Mouse (Mus musculus) activated CD4-positive, CD25-positive, alpha-beta regulatory T cell (primary cell): ENCODE measurements around the gene Rnf222. TPM values are rescaled to one million over a fixed set of nuclear protein-coding genes. Genes with fewer than 3 reads are reported as not detected.

ENCODE experiments used
- polyA plus RNA-seq, 2 experiments: library from polyadenylated mRNA; unstranded; fragments of 100-300 nt; shearing (Covaris generic); gene quantifications; one replicate each; pipeline ENCODE4 v1.2.1; 2017

The Rnf222 gene
- polyA plus RNA-seq = not detected

GRCm38 (mm10) chr11:68888253-68888652 is at the start of gene Rnf222:
TSS of gene Rnf222 (plus strand) at chr11:68888553.

GRCm38 (mm10) chr11:68871748-68872147 is 16.6 kb upstream of the Rnf222 start, which contains the start of gene Ndel1:
TSS of gene Ndel1 (minus strand) at chr11:68871858.

GRCm38 (mm10) chr11:68901351-68902046 is 13.1 kb downstream of the Rnf222 start, which contains the start of gene Rpl26:
TSS of gene Rpl26 (plus strand) at chr11:68901583.

GRCm38 (mm10) chr11:68926981-68927380 is 38.6 kb downstream of the Rnf222 start, which contains the start of gene Odf4:
TSS of gene Odf4 (minus strand) at chr11:68927081.

Other genes with a start within 250 kb of the Rnf222 start
- 1 to 10 TPM; 1.7 to 3.7 TPM for gene Myh10, start 197.0 kb upstream of the Rnf222 start, polyA plus RNA-seq
- gene Ndel1, start 16.7 kb upstream of the Rnf222 start, polyA plus RNA-seq = 10 to 100 TPM; 59.1 to 78.7 TPM
- gene Rpl26, start 13.0 kb downstream of the Rnf222 start, polyA plus RNA-seq = 1,000 to 10,000 TPM in 1 of 2 experiments, 100 to 1,000 TPM in 1; 685 to 1,193 TPM
- under 1 TPM in 1 of 2 experiments, not detected in 1; 0.28 TPM for gene Odf4, start 38.5 kb downstream of the Rnf222 start, polyA plus RNA-seq
- gene Arhgef15, start 68.9 kb downstream of the Rnf222 start, polyA plus RNA-seq = under 1 TPM in 1 of 2 experiments, not detected in 1; 0.12 TPM
- gene Slc25a35, start 79.6 kb downstream of the Rnf222 start, polyA plus RNA-seq = 10 to 100 TPM in 1 of 2 experiments, 1 to 10 TPM in 1; 8.1 to 11.2 TPM
- 10 to 100 TPM; 18.9 to 36.2 TPM for gene Rangrf, start 86.6 kb downstream of the Rnf222 start, polyA plus RNA-seq
- 1 to 10 TPM; 2.9 to 4.4 TPM for gene Pfas, start 119.9 kb downstream of the Rnf222 start, polyA plus RNA-seq
- gene Ctc1, start 127.4 kb downstream of the Rnf222 start, polyA plus RNA-seq = 10 to 100 TPM; 13.6 to 14.6 TPM
- 10 to 100 TPM; 23.1 to 23.3 TPM for gene Aurkb, start 157.1 kb downstream of the Rnf222 start, polyA plus RNA-seq
- gene Borcs6, start 171.2 kb downstream of the Rnf222 start, polyA plus RNA-seq = 1 to 10 TPM; 7.5 to 8.5 TPM
- 1 to 10 TPM; 3.4 to 4.2 TPM for gene Tmem107, start 182.3 kb downstream of the Rnf222 start, polyA plus RNA-seq
- 100 to 1,000 TPM; 113 to 123 TPM for gene Vamp2, start 199.9 kb downstream of the Rnf222 start, polyA plus RNA-seq
- gene Per1, start 206.7 kb downstream of the Rnf222 start, polyA plus RNA-seq = 10 to 100 TPM in 1 of 2 experiments, 1 to 10 TPM in 1; 6.6 to 10.3 TPM
- under 1 TPM in 1 of 2 experiments, not detected in 1; 0.08 TPM for gene Hes7, start 231.9 kb downstream of the Rnf222 start, polyA plus RNA-seq
- gene 9130213A22Rik, start 234.0 kb downstream of the Rnf222 start, polyA plus RNA-seq = under 1 TPM in 1 of 2 experiments, not detected in 1; 0.17 TPM
- under 1 TPM in 1 of 2 experiments, not detected in 1; 0.05 TPM for gene Aloxe3, start 237.3 kb downstream of the Rnf222 start, polyA plus RNA-seq